Mouse (Mus musculus) myocyte (in vitro differentiated cells): ENCODE measurements at regions not wholly inside any gene's neighbourhood (a gene's known extent, or its start where the extent isn't known, plus 50 kb on each side); places are given as distances from the start of the nearest gene placed in this dataset.

Experiments
- CEBPB ChIP-seq: IDR thresholded peaks from 2 replicates; pipeline ENCODE4 v1.6.1; 2011; ENCODE audit warnings: mild to moderate bottlenecking, moderate library complexity; ENCODE audit not compliant: poor library complexity, insufficient read depth, severe bottlenecking
- E2F4 ChIP-seq: IDR thresholded peaks from one replicate; pipeline ENCODE4 v1.6.1; 2011; ENCODE audit warnings: mild to moderate bottlenecking, control low read depth, moderate library complexity; ENCODE audit not compliant: insufficient read depth
- MAX ChIP-seq: IDR thresholded peaks from one replicate; pipeline ENCODE4 v1.6.1; 2011; ENCODE audit warnings: low read depth, mild to moderate bottlenecking, control low read depth
- MYOD1 ChIP-seq, 3 experiments: IDR thresholded peaks; one replicate each; pipeline ENCODE4 v1.6.1; 2011; ENCODE audit warnings: control low read depth in 2 of 3, low read depth in 2 of 3, mild to moderate bottlenecking in 2 of 3, moderate library complexity in 1 of 3; ENCODE audit not compliant: insufficient read length in 2 of 3, control insufficient read depth in 1 of 3
- MYOG ChIP-seq, 3 experiments: IDR thresholded peaks; one replicate each; pipeline ENCODE4 v1.6.1; 2011; ENCODE audit warnings: control low read depth in 2 of 3, low read depth in 2 of 3, mild to moderate bottlenecking in 2 of 3; ENCODE audit not compliant: insufficient read length in 2 of 3, control insufficient read depth in 1 of 3, insufficient read depth in 1 of 3
- POLR2A ChIP-seq: IDR thresholded peaks from one replicate; pipeline ENCODE4 v1.6.1; 2011; ENCODE audit warnings: low read depth, mild to moderate bottlenecking, control low read depth, moderate library complexity; ENCODE audit not compliant: insufficient read length
- POLR2AphosphoS2 ChIP-seq: IDR thresholded peaks from one replicate; pipeline ENCODE4 v1.6.1; 2011; ENCODE audit warnings: low read depth, control low read depth; ENCODE audit not compliant: insufficient read length
- REST ChIP-seq: IDR thresholded peaks from one replicate; pipeline ENCODE4 v1.6.1; 2011; ENCODE audit warnings: mild to moderate bottlenecking, control low read depth, moderate library complexity; ENCODE audit not compliant: insufficient read depth, insufficient read length
- TCF12 ChIP-seq: IDR thresholded peaks from one replicate; pipeline ENCODE4 v1.6.1; 2011; ENCODE audit warnings: mild to moderate bottlenecking, control low read depth; ENCODE audit not compliant: poor library complexity, insufficient read depth, severe bottlenecking
- TCF3 ChIP-seq: IDR thresholded peaks from one replicate; pipeline ENCODE4 v1.6.1; 2011; ENCODE audit warnings: low read depth, control low read depth; ENCODE audit not compliant: insufficient read length
- USF1 ChIP-seq: IDR thresholded peaks from one replicate; pipeline ENCODE4 v1.6.1; 2011; ENCODE audit warnings: low read depth, mild to moderate bottlenecking, control low read depth, moderate library complexity

GRCm38 (mm10) chrX:11001180-11001579 lies 286.4 kb downstream of the Mid1ip1 start:
- no peak for TF ChIP-seq POLR2A
- no peak for TF ChIP-seq USF1
- TF ChIP-seq E2F4 = no peak
- TF ChIP-seq TCF12 = no peak
- no peak for TF ChIP-seq MAX
- TF ChIP-seq REST = no peak
- TF ChIP-seq MYOG (IDR thresholded peaks at IDR 0.05; ENCODE audit: control insufficient read depth in 1 of 3, insufficient read depth in 1 of 3, insufficient read length in 2 of 3, low read depth in 2 of 3) = no peak
- no peak for TF ChIP-seq MYOD1 (IDR thresholded peaks at IDR 0.05; ENCODE audit: control insufficient read depth in 1 of 3, insufficient read length in 2 of 3, low read depth in 2 of 3)
- TF ChIP-seq POLR2AphosphoS2 = no peak
- TF ChIP-seq CEBPB = peak; percentile 90
- no peak for TF ChIP-seq TCF3
